Mouse (Mus musculus) midbrain, embryonic 16.5 days (tissue): ENCODE measurements around the gene Sap30l. TPM values are rescaled to one million over a fixed set of nuclear protein-coding genes. Genes with fewer than 3 reads are reported as not detected.
"Not testable (repeated sequence)": the region's sequence is repeated elsewhere in the genome, so short reads cannot be mapped to it uniquely, and the experiment has no call there.

Source experiments
- ATAC-seq: fragments of 200-750 bp; cut with Nextera tagmentation; 2 replicates; pipeline ENCODE4 v1.8.0; 2017; ENCODE audit warnings: moderate TSS enrichment
- H3K27ac ChIP-seq: fragments of 300-500 bp; sonication (generic); 2 replicates; pipeline ENCODE4 v1.5.1; 2014; ENCODE audit warnings: mild to moderate bottlenecking, low read length, mixed read lengths
- H3K27me3 ChIP-seq: fragments of 300-500 bp; sonication (generic); 2 replicates; pipeline ENCODE4 v1.6.1; 2014; ENCODE audit warnings: low read depth, low read length, mixed read lengths; ENCODE audit not compliant: control insufficient read depth, insufficient read depth
- H3K36me3 ChIP-seq: fragments of 300-500 bp; sonication (generic); 2 replicates; pipeline ENCODE4 v1.6.1; 2014; ENCODE audit warnings: mild to moderate bottlenecking, low read length, moderate library complexity, mixed read lengths; ENCODE audit not compliant: control insufficient read depth, insufficient read depth
- H3K4me1 ChIP-seq: fragments of 300-500 bp; sonication (generic); 2 replicates; pipeline ENCODE4 v1.6.1; 2014; ENCODE audit warnings: mild to moderate bottlenecking, low read length, mixed read lengths; ENCODE audit not compliant: control insufficient read depth, insufficient read depth
- H3K4me2 ChIP-seq: fragments of 300-500 bp; sonication (generic); 2 replicates; pipeline ENCODE4 v1.6.1; 2014; ENCODE audit warnings: mild to moderate bottlenecking, low read length, mixed read lengths
- H3K4me3 ChIP-seq: fragments of 300-500 bp; sonication (generic); 2 replicates; pipeline ENCODE4 v1.5.1; 2014; ENCODE audit warnings: low read depth, mild to moderate bottlenecking, low read length, moderate library complexity, mixed read lengths
- H3K9ac ChIP-seq: fragments of 300-500 bp; sonication (generic); 2 replicates; pipeline ENCODE4 v1.6.1; 2014; ENCODE audit warnings: low read depth, low read length, mixed read lengths
- H3K9me3 ChIP-seq: fragments of 300-500 bp; sonication (generic); replicated peaks from 2 replicates; pipeline ENCODE4 v1.6.1; 2014; ENCODE audit warnings: mild to moderate bottlenecking, low read length, mixed read lengths; ENCODE audit not compliant: control insufficient read depth, poor library complexity, severe bottlenecking
- WGBS: fragments of 180-500 bp; shearing (Covaris S2); extraction: QIAGEN DNeasy Blood & Tissue Kit; methylation state at CpG from one replicate; pipeline ENCODE4 v1.1.7; 2014; 5-methylcytosine and 5-hydroxymethylcytosine counted together
- polyA plus RNA-seq: library from polyadenylated mRNA; unstranded; fragments of >200 nt; fragmentation: Nextera tagmentation; extraction: Ambion mirVana; gene quantifications from 2 replicates; pipeline ENCODE4 v1.2.1, GENCODE M21; 2015

Gene Sap30l
- polyA plus RNA-seq, 1 experiment from 2014 or later, result 5.9 TPM

GRCm38 (mm10) chr11:57809017-57809731 lies 7.7 kb downstream of the Sap30l start:
- 96% methylated on average over 16 of the region's 17 CpGs for WGBS
- no peaks in the 10 kb centered on the region for H3K27me3 ChIP-seq
- no peak overlapping the region for H3K9ac ChIP-seq
- no peaks in the 10 kb centered on the region for H3K4me1 ChIP-seq
- no peak overlapping the region for H3K4me3 ChIP-seq
- H3K36me3 ChIP-seq, result peaks cover 10% of the 10 kb centered on the region
- H3K4me2 ChIP-seq, result no peak overlapping the region
- no peaks in the 10 kb centered on the region for H3K9me3 ChIP-seq
- no peak overlapping the region for H3K27ac ChIP-seq
- ATAC-seq, result no peak

DNA sequence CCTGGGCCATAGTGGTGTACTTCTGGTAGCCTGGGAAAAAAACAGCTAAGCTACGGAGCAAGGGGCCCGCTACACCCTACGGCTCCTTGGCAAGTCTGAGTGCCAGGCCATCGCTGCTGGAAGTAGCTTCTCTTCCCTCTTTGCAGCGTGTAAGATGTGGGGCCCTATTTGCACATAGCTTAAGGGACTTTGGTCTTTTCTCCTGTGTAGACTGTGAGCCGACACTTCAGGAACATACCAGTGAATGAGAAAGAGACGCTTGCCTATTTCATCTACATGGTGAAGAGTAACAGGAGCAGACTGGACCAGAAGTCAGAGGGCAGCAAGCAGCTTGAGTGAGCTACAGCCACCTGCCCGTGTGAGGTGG lies 8.3 kb downstream of the Sap30l start:
- H3K4me2 ChIP-seq, result no peak overlapping the region
- no peaks in the 10 kb centered on the region for H3K27me3 ChIP-seq
- H3K27ac ChIP-seq, result no peak overlapping the region
- peaks cover 10% of the 10 kb centered on the region for H3K36me3 ChIP-seq
- no peaks in the 10 kb centered on the region for H3K4me1 ChIP-seq
- no peak overlapping the region for H3K9ac ChIP-seq
- H3K9me3 ChIP-seq, result no peaks in the 10 kb centered on the region
- no peak overlapping the region for H3K4me3 ChIP-seq
- 94% methylated on average over 8 of the region's 8 CpGs for WGBS
- ATAC-seq, result no peak

DNA sequence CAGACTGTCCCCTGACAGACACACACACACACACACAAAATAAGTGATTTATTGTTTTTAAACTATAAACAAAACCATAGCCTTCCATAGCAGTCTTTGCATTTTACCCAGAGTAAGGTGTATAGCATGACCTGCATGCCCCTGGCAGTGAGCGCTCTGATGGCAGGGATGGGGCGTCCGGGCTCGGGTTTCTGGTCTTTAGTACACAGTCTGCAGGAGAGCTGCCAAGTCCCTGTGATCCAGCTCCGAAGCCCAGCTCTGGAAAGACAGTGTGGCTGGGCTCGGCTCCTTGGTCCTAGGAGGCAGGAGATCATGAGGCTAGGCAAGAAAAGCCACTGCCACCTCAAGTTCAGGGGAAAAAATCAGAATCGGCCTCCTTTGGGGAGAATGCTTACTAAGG lies 9.6 kb downstream of the Sap30l start:
- no peaks in the 10 kb centered on the region for H3K9me3 ChIP-seq
- no peak overlapping the region for H3K4me2 ChIP-seq
- 89% methylated on average over 7 of the region's 7 CpGs for WGBS
- no peaks in the 10 kb centered on the region for H3K4me1 ChIP-seq
- H3K9ac ChIP-seq, result no peak overlapping the region
- no peak for ATAC-seq
- no peak overlapping the region for H3K27ac ChIP-seq
- H3K4me3 ChIP-seq, result no peak overlapping the region
- H3K36me3 ChIP-seq, result peaks cover 12% of the 10 kb centered on the region
- no peaks in the 10 kb centered on the region for H3K27me3 ChIP-seq

GRCm38 (mm10) chr11:57812212-57812611 lies 10.8 kb downstream of the Sap30l start:
- 95% methylated on average over 8 of the region's 8 CpGs for WGBS

GRCm38 (mm10) chr11:57813641-57814040 lies 12.2 kb downstream of the Sap30l start:
- no peaks in the 10 kb centered on the region for H3K27me3 ChIP-seq
- H3K9me3 ChIP-seq, result no peaks in the 10 kb centered on the region
- H3K9ac ChIP-seq, result no peak overlapping the region
- no peaks in the 10 kb centered on the region for H3K4me1 ChIP-seq
- no peak for ATAC-seq
- no peak overlapping the region for H3K27ac ChIP-seq
- peaks cover 7% of the 10 kb centered on the region; the same call in 1 of the 2 replicates for H3K36me3 ChIP-seq
- WGBS, result 96% methylated on average over 3 of the region's 3 CpGs
- no peak overlapping the region for H3K4me2 ChIP-seq
- no peak overlapping the region for H3K4me3 ChIP-seq

More at GRCm38 (mm10) chr11:57812212-57812611, 10.8 kb downstream of the Sap30l start:
- H3K27me3 ChIP-seq, result no peaks in the 10 kb centered on the region
- no peak overlapping the region for H3K4me3 ChIP-seq
- no peaks in the 10 kb centered on the region for H3K9me3 ChIP-seq
- peaks cover 7% of the 10 kb centered on the region; the same call in 1 of the 2 replicates for H3K36me3 ChIP-seq
- H3K4me2 ChIP-seq, result no peak overlapping the region
- H3K27ac ChIP-seq, result no peak overlapping the region
- H3K4me1 ChIP-seq, result no peaks in the 10 kb centered on the region
- no peak overlapping the region for H3K9ac ChIP-seq
- ATAC-seq, result no peak

DNA sequence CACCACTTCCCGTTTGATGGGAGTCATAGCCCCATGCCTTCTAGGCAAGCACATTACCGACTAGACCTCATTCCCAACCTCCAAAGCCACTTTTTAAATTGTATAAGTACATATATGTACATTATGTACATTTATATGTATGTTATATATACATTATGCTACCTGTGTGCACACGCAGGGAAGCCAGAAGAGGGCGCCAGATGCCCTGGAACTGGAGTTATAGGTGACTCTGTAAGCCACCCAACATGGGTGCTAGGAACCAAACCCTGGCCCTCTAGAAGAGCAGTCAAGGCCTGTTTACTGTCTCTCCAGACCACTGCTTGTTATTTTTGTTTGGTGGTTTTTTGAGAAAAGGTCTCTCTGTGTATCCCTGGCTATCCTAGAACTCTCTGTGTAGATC lies 16.8 kb downstream of the Sap30l start:
- Histone ChIP-seq H3K36me3 (0 out of 2 replicates have a peak, but pooled peaks cover 2% of the 10 kb centered on the region), H3K9me3 (no peaks in the 10 kb centered on the region), H3K4me1 (no peaks in the 10 kb centered on the region), H3K9ac (no peak overlapping the region), H3K4me3 (no peak overlapping the region), H3K27me3 (no peaks in the 10 kb centered on the region), H3K27ac (no peak overlapping the region), H3K4me2 (no peak overlapping the region)
- 78% methylated on average over 4 of the region's 4 CpGs for WGBS
- ATAC-seq, result no peak

DNA sequence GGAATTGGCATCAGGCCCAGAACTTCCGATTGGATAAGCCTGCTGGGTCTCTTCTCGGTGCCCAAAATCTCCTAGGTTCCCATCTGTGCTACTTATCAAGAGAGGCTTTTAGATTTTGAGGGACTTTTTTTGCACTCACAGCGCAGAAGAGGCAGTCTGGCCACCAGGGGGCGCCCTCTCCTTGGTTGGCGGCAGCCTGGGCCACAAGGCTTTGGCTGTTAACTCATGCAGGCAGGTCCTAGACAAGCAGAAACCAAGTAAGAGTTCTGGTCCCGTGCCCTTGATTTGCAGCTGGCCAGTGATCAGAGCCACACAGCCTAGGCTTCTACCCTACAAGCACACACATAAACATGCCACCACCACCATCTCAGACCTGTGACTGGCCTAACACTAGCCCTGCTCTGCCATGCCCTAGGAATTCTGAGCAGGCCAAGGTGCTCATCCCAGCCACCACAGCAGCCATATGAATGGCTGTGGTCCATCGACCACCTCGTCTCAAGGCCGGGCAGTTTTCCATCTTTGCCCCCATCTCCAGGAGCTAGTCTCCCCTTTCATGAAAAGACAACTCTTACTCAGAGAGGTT lies 18.7 kb downstream of the Sap30l start:
- no peaks in the 10 kb centered on the region for H3K4me1 ChIP-seq
- peaks cover 5% of the 10 kb centered on the region for H3K27me3 ChIP-seq
- 29% methylated on average over 9 of the region's 9 CpGs for whole genome bisulfite sequencing
- no peak overlapping the region for H3K4me2 ChIP-seq
- H3K9ac ChIP-seq, result no peak overlapping the region
- no peak overlapping the region for H3K4me3 ChIP-seq
- no peak overlapping the region for H3K27ac ChIP-seq
- no peaks in the 10 kb centered on the region for H3K9me3 ChIP-seq
- ATAC-seq, result no peak
- H3K36me3 ChIP-seq, result 0 out of 2 replicates have a peak, but pooled peaks cover 2% of the 10 kb centered on the region

- H3K9ac ChIP-seq, H3K9me3 ChIP-seq, H3K27ac ChIP-seq, H3K4me3 ChIP-seq, H3K4me1 ChIP-seq, ATAC-seq, H3K36me3 ChIP-seq, H3K4me2 ChIP-seq: not testable (repeated sequence)
- WGBS, result 87% methylated on average over 2 of the region's 2 CpGs
- H3K27me3 ChIP-seq, result peaks cover 12% of the 10 kb centered on the region
These were observed 21.7 kb downstream of the Sap30l start for GRCm38 (mm10) chr11:57823159-57823558.

DNA sequence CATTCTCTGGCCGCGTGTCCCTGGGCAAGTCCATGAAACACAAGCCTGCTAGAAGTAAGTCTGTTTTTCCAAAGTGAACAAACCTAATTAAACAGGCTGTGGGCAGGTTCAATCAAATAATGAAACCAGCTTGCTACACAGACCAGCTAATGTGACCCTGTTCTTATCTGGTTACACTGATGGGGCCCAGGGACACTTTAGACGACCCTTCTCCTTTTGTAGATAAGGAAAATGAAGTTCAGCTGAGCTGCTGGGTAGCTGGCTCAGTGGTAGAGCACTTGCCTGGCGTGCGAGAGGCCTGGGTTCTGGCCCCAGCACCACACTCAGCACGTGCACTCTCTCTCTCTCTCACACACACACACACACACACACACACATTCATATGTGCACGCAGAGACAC lies 22.3 kb downstream of the Sap30l start:
- Histone ChIP-seq H3K4me1 (peaks cover 6% of the 10 kb centered on the region; the same call in 1 of the 2 replicates), H3K9me3 (no peaks in the 10 kb centered on the region), H3K27me3 (peaks cover 12% of the 10 kb centered on the region), H3K27ac (no peak overlapping the region), H3K9ac (no peak overlapping the region), H3K4me2 (no peak overlapping the region), H3K4me3 (no peak overlapping the region), H3K36me3 (no peaks in the 10 kb centered on the region)
- 79% methylated on average over 7 of the region's 7 CpGs for WGBS
- no peak for ATAC-seq
